Mouse (Mus musculus): ENCODE measurements around the gene Spcs1. TPM values are rescaled to one million over a fixed set of nuclear protein-coding genes. Genes with fewer than 3 reads are reported as not detected.

Spcs1 gene
- polyA plus RNA-seq, 1 experiment = 332 TPM

DNA sequence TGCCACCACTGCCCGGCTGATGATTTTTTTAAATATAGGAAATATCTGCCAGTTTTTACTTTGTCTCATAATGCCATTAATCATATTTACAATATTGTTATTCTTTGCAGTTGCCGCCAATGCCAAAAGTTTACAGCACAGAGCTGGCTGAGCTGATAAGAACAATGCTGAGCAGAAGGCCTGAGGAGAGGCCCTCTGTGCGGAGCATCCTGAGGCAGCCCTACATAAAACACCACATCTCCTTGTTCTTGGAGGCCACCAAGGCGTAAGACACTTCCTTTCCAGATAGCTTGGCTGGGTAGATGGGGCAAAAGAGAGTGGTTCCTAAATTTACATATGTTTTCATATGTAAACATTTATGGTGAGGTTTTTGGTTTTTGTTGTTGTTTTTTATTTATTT is 42.4 kb downstream of the Spcs1 start:
- H3K4me3 ChIP-seq = no peak overlapping the region
- no peak overlapping the region for H3K4me2 ChIP-seq (ENCODE audit: low read depth)
- no peaks in the 10 kb centered on the region for H3K79me2 ChIP-seq (ENCODE audit: control insufficient read depth, insufficient read depth)
- no peaks in the 10 kb centered on the region for H3K36me3 ChIP-seq (ENCODE audit: control insufficient read depth, insufficient read depth)
- no peaks in the 10 kb centered on the region for H3K27me3 ChIP-seq (ENCODE audit: control insufficient read depth, insufficient read depth, insufficient read length)
- H3ac ChIP-seq (ENCODE audit: control insufficient read depth, insufficient read length) = no peak overlapping the region
- TF ChIP-seq POLR2AphosphoS2 (IDR thresholded peaks at IDR 0.05; ENCODE audit: insufficient read length, low read depth) = no peak
- TF ChIP-seq TCF3 (IDR thresholded peaks at IDR 0.05; ENCODE audit: insufficient read length, low read depth) = no peak
- no peak for TF ChIP-seq MYOG (IDR thresholded peaks at IDR 0.05; ENCODE audit: control insufficient read depth in 1 of 3, insufficient read depth in 1 of 3, insufficient read length in 2 of 3, low read depth in 2 of 3)
- TF ChIP-seq POLR2A (IDR thresholded peaks at IDR 0.05; ENCODE audit: insufficient read length, low read depth) = no peak
- no peak for TF ChIP-seq MYOD1 (IDR thresholded peaks at IDR 0.05; ENCODE audit: control insufficient read depth in 1 of 3, insufficient read length in 2 of 3, low read depth in 2 of 3)
- no peak for TF ChIP-seq CEBPB (IDR thresholded peaks at IDR 0.05; ENCODE audit: insufficient read depth, poor library complexity, severe bottlenecking)
- TF ChIP-seq TCF12 (IDR thresholded peaks at IDR 0.05; ENCODE audit: insufficient read depth, poor library complexity, severe bottlenecking) = no peak
- TF ChIP-seq USF1 (IDR thresholded peaks at IDR 0.05; ENCODE audit: low read depth) = no peak
- TF ChIP-seq SRF (IDR thresholded peaks at IDR 0.05; ENCODE audit: control insufficient read depth, insufficient read length, low read depth) = no peak
- TF ChIP-seq REST (IDR thresholded peaks at IDR 0.05; ENCODE audit: insufficient read depth, insufficient read length) = no peak
- no peak for TF ChIP-seq E2F4 (IDR thresholded peaks at IDR 0.05; ENCODE audit: insufficient read depth)
- TF ChIP-seq MAX (IDR thresholded peaks at IDR 0.05; ENCODE audit: low read depth) = no peak

DNA sequence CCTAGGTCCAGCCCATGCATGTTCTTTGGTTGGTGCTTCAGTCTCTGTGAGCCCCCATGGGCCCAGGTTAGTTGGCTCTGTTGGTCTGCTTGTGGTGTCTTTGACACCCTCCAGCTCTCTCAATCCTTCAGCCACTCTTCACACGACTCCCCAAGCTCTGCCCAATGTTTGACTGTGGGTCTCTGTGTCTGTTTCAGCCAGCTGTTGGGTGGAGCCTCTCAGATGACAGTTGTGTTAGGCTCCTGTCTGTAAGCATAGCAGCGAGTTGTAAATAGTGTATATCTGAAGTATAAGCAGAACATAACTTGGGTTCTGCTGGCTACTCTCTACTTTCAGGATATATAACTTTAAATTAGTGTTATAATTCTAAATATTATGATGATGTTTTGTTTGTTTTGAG is 43.0 kb downstream of the Spcs1 start:
- no peak for TF ChIP-seq POLR2A (IDR thresholded peaks at IDR 0.05; ENCODE audit: insufficient read length, low read depth)
- TF ChIP-seq MAX (IDR thresholded peaks at IDR 0.05; ENCODE audit: low read depth) = no peak
- TF ChIP-seq MYOG (IDR thresholded peaks at IDR 0.05; ENCODE audit: control insufficient read depth in 1 of 3, insufficient read depth in 1 of 3, insufficient read length in 2 of 3, low read depth in 2 of 3) = peak in 1 of 3 experiments; percentile 9
- Histone ChIP-seq H3K4me3 (no peak overlapping the region), H3K79me2 (ENCODE audit: control insufficient read depth, insufficient read depth) (no peaks in the 10 kb centered on the region), H3ac (ENCODE audit: control insufficient read depth, insufficient read length) (no peak overlapping the region), H3K4me2 (ENCODE audit: low read depth) (no peak overlapping the region), H3K27me3 (ENCODE audit: control insufficient read depth, insufficient read depth, insufficient read length) (no peaks in the 10 kb centered on the region), H3K36me3 (ENCODE audit: control insufficient read depth, insufficient read depth) (no peaks in the 10 kb centered on the region)

DNA sequence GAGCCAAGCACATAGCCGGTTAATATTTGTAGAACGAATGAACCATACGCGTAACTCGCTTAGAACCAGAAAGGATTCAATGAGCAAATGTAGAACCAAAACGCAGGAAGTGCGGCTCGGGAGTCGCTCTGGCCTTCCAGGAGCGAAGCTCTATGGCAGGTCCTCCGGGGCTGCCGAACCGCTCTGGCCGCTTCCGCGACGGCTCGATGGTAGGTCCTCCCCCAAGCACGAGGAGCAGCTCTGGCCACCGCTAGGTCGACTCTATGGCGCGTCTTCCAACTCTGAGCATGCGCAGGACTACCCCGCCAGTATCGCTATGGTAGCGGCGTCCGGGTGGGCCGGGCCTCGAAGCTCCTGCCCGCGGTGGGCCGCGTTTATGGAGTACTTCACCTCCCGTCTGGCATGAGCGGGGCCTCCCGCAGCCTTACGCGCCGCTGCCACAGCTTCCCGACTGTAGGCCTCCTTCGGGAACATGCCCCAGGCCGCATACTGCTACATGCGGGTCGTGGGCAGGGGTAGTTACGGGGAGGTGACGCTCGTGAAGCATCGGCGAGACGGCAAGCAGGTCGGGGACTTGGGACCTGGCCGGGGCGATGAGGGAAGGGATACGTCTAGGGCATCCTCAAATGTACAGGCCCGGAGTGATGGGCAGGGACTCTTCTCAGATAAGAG is 50.2 kb downstream of the Spcs1 start, which contains the start of gene Nek4:
Gene Nek4, plus strand, starts transcription at position 224 of the 672 bp plus-strand sequence.
- TF ChIP-seq POLR2AphosphoS2 (IDR thresholded peaks at IDR 0.05; ENCODE audit: insufficient read length, low read depth) (peak; percentile 36), USF1 (IDR thresholded peaks at IDR 0.05; ENCODE audit: low read depth) (no peak), POLR2A (IDR thresholded peaks at IDR 0.05; ENCODE audit: insufficient read length, low read depth) (peak; percentile 74), MYOG (IDR thresholded peaks at IDR 0.05; ENCODE audit: control insufficient read depth in 1 of 3, insufficient read depth in 1 of 3, insufficient read length in 2 of 3, low read depth in 2 of 3) (peak in 1 of 3 experiments; percentile 3)
- H3K79me2 ChIP-seq (ENCODE audit: control insufficient read depth, insufficient read depth) = no peaks in the 10 kb centered on the region
- H3ac ChIP-seq (ENCODE audit: control insufficient read depth, insufficient read length) = peak within 1 kb of the TSS; percentile 70
- H3K4me2 ChIP-seq (ENCODE audit: low read depth) = peak within 1 kb of the TSS; percentile 95
- no peaks in the 10 kb centered on the region for H3K36me3 ChIP-seq (ENCODE audit: control insufficient read depth, insufficient read depth)
- peak within 1 kb of the TSS; percentile 64 for H3K4me3 ChIP-seq
- no peaks in the 10 kb centered on the region for H3K27me3 ChIP-seq (ENCODE audit: control insufficient read depth, insufficient read depth, insufficient read length)

DNA sequence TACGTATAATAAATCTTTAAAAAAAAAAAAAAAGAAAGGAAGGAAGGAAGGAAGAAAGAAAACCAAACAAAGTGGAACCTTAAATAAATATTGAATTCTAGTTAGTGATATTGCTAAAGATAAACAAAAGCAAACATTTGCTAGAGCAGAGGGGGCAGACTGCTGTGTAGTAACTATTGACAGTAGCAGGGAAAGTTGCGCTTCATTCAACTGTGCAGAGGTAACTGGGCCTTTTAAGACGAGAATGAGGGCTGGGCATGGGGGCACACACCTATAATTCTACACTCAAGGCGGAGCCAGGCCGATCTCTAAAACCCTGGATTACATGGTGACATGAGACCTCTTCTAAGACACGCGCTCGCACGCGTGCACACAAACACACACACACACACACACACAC is 51.5 kb downstream of the Spcs1 start:
- Histone ChIP-seq H3K27me3 (ENCODE audit: control insufficient read depth, insufficient read depth, insufficient read length) (no peaks in the 10 kb centered on the region), H3K4me3 (no peak overlapping the region), H3K4me2 (ENCODE audit: low read depth) (no peak overlapping the region), H3K79me2 (ENCODE audit: control insufficient read depth, insufficient read depth) (no peaks in the 10 kb centered on the region), H3ac (ENCODE audit: control insufficient read depth, insufficient read length) (no peak overlapping the region), H3K36me3 (ENCODE audit: control insufficient read depth, insufficient read depth) (no peaks in the 10 kb centered on the region)
- TF ChIP-seq CEBPB (IDR thresholded peaks at IDR 0.05; ENCODE audit: insufficient read depth, poor library complexity, severe bottlenecking) (no peak), TCF12 (IDR thresholded peaks at IDR 0.05; ENCODE audit: insufficient read depth, poor library complexity, severe bottlenecking) (no peak), POLR2AphosphoS2 (IDR thresholded peaks at IDR 0.05; ENCODE audit: insufficient read length, low read depth) (no peak), REST (IDR thresholded peaks at IDR 0.05; ENCODE audit: insufficient read depth, insufficient read length) (no peak), MAX (IDR thresholded peaks at IDR 0.05; ENCODE audit: low read depth) (no peak), E2F4 (IDR thresholded peaks at IDR 0.05; ENCODE audit: insufficient read depth) (no peak), MYOG (IDR thresholded peaks at IDR 0.05; ENCODE audit: control insufficient read depth in 1 of 3, insufficient read depth in 1 of 3, insufficient read length in 2 of 3, low read depth in 2 of 3) (no peak), POLR2A (IDR thresholded peaks at IDR 0.05; ENCODE audit: insufficient read length, low read depth) (no peak), SRF (IDR thresholded peaks at IDR 0.05; ENCODE audit: control insufficient read depth, insufficient read length, low read depth) (no peak)

Other genes with a start within 250 kb of the Spcs1 start
- gene Tmem110, start 176.1 kb downstream of the Spcs1 start, polyA plus RNA-seq (2012; fragmentation: generic; extraction: Trizol) = 9.1 TPM
- 143 TPM for gene Mustn1, start 122.5 kb downstream of the Spcs1 start, polyA plus RNA-seq (2012; fragmentation: generic; extraction: Trizol)
- gene Itih4, start 115.2 kb downstream of the Spcs1 start, polyA plus RNA-seq (2012; fragmentation: generic; extraction: Trizol) = 0.06 TPM
- 0.04 TPM for gene Itih3, start 77.9 kb downstream of the Spcs1 start, polyA plus RNA-seq (2012; fragmentation: generic; extraction: Trizol)
- 0.02 TPM for gene Itih1, start 58.4 kb downstream of the Spcs1 start, polyA plus RNA-seq (2012; fragmentation: generic; extraction: Trizol)
- 2.8 TPM for gene Nek4, start 50.3 kb downstream of the Spcs1 start, polyA plus RNA-seq (2012; fragmentation: generic; extraction: Trizol)
- 23.1 TPM for gene Glt8d1, start 272 bp downstream of the Spcs1 start, polyA plus RNA-seq (2012; fragmentation: generic; extraction: Trizol)
- gene Pbrm1, start 17.5 kb upstream of the Spcs1 start, polyA plus RNA-seq (2012; fragmentation: generic; extraction: Trizol) = 14.1 TPM
- gene Gnl3, start 17.5 kb upstream of the Spcs1 start, polyA plus RNA-seq (2012; fragmentation: generic; extraction: Trizol) = 37.9 TPM
- gene Smim4, start 127.3 kb upstream of the Spcs1 start, polyA plus RNA-seq (2012; fragmentation: generic; extraction: Trizol) = 91.4 TPM
- 243 TPM for gene Nt5dc2, start 129.4 kb upstream of the Spcs1 start, polyA plus RNA-seq (2012; fragmentation: generic; extraction: Trizol)
- 0.46 TPM for gene Stab1, start 167.0 kb upstream of the Spcs1 start, polyA plus RNA-seq (2012; fragmentation: generic; extraction: Trizol)
- gene Tnnc1, start 206.6 kb upstream of the Spcs1 start, polyA plus RNA-seq (2012; fragmentation: generic; extraction: Trizol) = 7,028 TPM
- 266 TPM for gene Nisch, start 215.3 kb upstream of the Spcs1 start, polyA plus RNA-seq (2012; fragmentation: generic; extraction: Trizol)
- 1.8 TPM for gene Sema3g, start 216.2 kb upstream of the Spcs1 start, polyA plus RNA-seq (2012; fragmentation: generic; extraction: Trizol)
- gene Phf7, start 249.6 kb upstream of the Spcs1 start, polyA plus RNA-seq (2012; fragmentation: generic; extraction: Trizol) = 5.4 TPM
- gene Bap1, start 249.8 kb upstream of the Spcs1 start, polyA plus RNA-seq (2012; fragmentation: generic; extraction: Trizol) = 42.6 TPM